ENCODE assay signal across 29 mouse cellular contexts in the genomic region with DNA sequence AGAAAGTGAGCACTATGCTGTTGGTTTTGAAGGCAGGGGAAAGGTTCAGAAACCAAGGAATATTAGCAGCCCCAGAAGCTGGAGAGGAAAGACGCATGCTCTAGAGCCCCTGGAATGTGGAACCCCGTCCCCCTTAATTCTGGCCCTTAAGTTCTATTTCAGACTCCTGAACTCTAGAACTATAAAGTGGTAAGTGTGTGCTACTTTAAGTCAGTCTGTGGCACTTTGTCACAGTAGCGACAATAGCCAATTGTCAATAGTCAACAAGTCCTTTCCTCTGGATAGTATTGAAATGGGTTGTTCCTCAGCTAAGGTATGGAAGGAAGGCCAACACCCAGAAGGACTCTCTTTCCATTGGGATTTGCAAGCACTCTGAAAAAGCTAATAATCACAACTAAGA.
"Had no signal": no experiment of that assay in that cellular context is flagged by ENCODE, and none has a peak within 500 bp of the region (broad histone marks: within the 10 kb centered on the region; RNA-seq: fewer than 3 reads in every experiment).

No protein-coding gene starts in this region.

- H3K4me3 ChIP-seq: heart, embryonic 12.5 days; heart, embryonic 13.5 days; heart, embryonic 15.5 days; hindbrain, embryonic 10.5 days; hindbrain, embryonic 12.5 days; hindbrain, embryonic 13.5 days; hindbrain, embryonic 15.5 days; intestine, embryonic 15.5 days; kidney, embryonic 15.5 days; layer of hippocampus, adult 2 months; left cerebral cortex, adult 2 months had no signal

- H3K36me3 ChIP-seq: heart, embryonic 12.5 days; heart, embryonic 13.5 days; heart, embryonic 15.5 days; hindbrain, embryonic 10.5 days; hindbrain, embryonic 12.5 days; hindbrain, embryonic 13.5 days; hindbrain, embryonic 15.5 days; intestine, embryonic 15.5 days; kidney, embryonic 15.5 days had no signal

- H3K27ac ChIP-seq: heart, embryonic 13.5 days; heart, embryonic 15.5 days; hindbrain, embryonic 10.5 days; hindbrain, embryonic 12.5 days; hindbrain, embryonic 13.5 days; hindbrain, embryonic 14.5 days; hindbrain, embryonic 15.5 days; hindbrain, postnatal 0 days; intestine, embryonic 15.5 days; kidney, embryonic 15.5 days; kidney, postnatal 0 days; layer of hippocampus, adult 2 months; left cerebral cortex, adult 2 months had no signal

- DNase-seq: heart, postnatal 10 days; heart, postnatal 14 days; heart, postnatal 36 days; heart, postnatal 4 days; kidney, adult 11 months; kidney, adult 18-20 months; kidney, adult 2 months; kidney, adult 8-10 months; kidney, adult 9 months; kidney, postnatal 14 days; kidney, postnatal 25 days; kidney, postnatal 36 days; kidney, postnatal 4 days; layer of hippocampus, adult 9-11 months; layer of hippocampus, postnatal 36 days had no signal

- H3K9me3 ChIP-seq: heart, embryonic 15.5 days; hindbrain, embryonic 12.5 days; hindbrain, embryonic 13.5 days; hindbrain, embryonic 15.5 days; intestine, embryonic 15.5 days; kidney, embryonic 15.5 days had no signal

- H3K4me1 ChIP-seq: heart, embryonic 12.5 days; heart, embryonic 13.5 days; heart, embryonic 15.5 days; intestine, embryonic 15.5 days had no signal

- H3K27me3 ChIP-seq: hindbrain, embryonic 12.5 days; hindbrain, embryonic 15.5 days; intestine, embryonic 15.5 days; kidney, embryonic 15.5 days had no signal
